Mouse (Mus musculus) cerebellum, postnatal 36 days (tissue): ENCODE measurements around the gene Ift20.
A peak's percentile ranks its signal among the peaks of the same experiment; 100 is the strongest.
"Not testable (repeated sequence)": the region's sequence is repeated elsewhere in the genome, so short reads cannot be mapped to it uniquely, and the experiment has no call there.

Experiments used
- DNase-seq, 2 experiments: peaks; one replicate each; pipeline ENCODE4 v3.0.0; 2021 to 2022; ENCODE audit warnings: mixed read lengths in 2 of 2

The Ift20 gene

GRCm38 (mm10) chr11:78523241-78523955 lies 12.8 kb upstream of the Ift20 start:
- DNase-seq: no peak

- DNase-seq: peak in 1 of 2 experiments; percentile 35
Observed at GRCm38 (mm10) chr11:78524838-78525237, 11.3 kb upstream of the Ift20 start.

DNA sequence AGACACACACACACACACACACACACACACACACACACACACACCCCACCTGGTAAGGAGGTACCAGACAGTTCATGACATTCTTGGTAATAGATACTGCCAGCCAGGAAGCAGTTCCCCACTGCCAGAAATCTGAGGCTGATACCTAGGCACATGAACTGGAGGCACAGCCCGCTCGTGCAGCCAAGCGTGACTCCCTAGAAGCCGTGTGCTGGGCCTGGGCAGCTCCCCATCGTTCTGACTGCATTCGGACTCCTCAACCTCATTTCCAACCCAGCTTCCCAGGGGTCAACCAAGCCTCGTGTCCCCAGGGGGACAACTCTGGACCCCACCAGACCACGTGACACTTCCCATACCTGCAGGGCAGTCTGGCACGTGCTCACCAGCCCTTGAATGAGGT lies 7.4 kb upstream of the Ift20 start:
- DNase-seq: no peak

DNA sequence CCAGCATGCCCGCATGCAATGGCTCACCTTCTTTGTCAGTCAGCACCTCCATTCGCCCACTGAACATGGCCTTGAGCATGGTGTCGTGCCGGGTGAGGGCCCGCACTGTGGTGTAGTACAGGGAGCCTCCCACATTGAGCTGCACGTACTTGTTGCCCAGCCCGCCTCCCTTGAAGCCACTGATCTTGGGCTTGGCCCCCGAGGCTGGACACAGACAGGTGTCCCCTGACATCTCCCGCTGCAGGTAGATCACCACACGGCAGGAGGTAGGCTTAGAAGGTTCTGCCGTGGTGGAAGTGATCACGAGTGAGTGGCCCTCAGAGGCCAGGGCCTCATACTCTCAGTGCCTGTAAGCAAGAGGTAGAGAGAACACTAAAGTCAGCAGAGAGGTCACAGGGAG lies 6.2 kb upstream of the Ift20 start:
- no peak for DNase-seq

- no peak for DNase-seq
Observed at GRCm38 (mm10) chr11:78531046-78531445, 5.1 kb upstream of the Ift20 start.

- not testable (repeated sequence) for DNase-seq
Observed at GRCm38 (mm10) chr11:78531515-78531914, 4.6 kb upstream of the Ift20 start.

- DNase-seq: no peak
Observed at GRCm38 (mm10) chr11:78534516-78534915, 1.6 kb upstream of the Ift20 start.

GRCm38 (mm10) chr11:78535376-78536079 lies 633 bp upstream of the Ift20 start:
- no peak for DNase-seq

DNA sequence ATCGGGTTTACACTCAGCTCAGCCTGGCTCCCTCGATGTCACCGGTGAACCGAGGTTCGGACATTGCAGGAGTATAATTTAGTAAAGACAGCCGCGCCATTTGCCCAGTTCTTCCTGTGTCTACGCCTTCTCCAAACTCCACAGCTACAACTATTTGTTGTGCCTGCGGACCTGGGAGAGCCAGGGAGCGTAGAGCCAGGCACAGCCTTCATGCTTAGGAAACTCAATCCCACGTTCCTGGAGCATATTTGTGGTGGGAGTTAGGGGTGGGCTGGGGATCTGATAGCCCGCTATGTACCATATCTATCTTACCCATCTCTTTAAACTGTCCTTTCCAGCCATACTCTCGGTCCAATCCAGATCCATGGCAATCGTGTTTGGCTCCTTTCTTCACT lies 526 bp downstream of the Ift20 start:
- DNase-seq: no peak

- DNase-seq: no peak
Observed at GRCm38 (mm10) chr11:78540358-78540757, 4.2 kb downstream of the Ift20 start.

GRCm38 (mm10) chr11:78544449-78545111 lies 8.4 kb downstream of the Ift20 start:
- no peak for DNase-seq

- DNase-seq: no peak
Observed at GRCm38 (mm10) chr11:78545181-78545580, 9.0 kb downstream of the Ift20 start.

DNA sequence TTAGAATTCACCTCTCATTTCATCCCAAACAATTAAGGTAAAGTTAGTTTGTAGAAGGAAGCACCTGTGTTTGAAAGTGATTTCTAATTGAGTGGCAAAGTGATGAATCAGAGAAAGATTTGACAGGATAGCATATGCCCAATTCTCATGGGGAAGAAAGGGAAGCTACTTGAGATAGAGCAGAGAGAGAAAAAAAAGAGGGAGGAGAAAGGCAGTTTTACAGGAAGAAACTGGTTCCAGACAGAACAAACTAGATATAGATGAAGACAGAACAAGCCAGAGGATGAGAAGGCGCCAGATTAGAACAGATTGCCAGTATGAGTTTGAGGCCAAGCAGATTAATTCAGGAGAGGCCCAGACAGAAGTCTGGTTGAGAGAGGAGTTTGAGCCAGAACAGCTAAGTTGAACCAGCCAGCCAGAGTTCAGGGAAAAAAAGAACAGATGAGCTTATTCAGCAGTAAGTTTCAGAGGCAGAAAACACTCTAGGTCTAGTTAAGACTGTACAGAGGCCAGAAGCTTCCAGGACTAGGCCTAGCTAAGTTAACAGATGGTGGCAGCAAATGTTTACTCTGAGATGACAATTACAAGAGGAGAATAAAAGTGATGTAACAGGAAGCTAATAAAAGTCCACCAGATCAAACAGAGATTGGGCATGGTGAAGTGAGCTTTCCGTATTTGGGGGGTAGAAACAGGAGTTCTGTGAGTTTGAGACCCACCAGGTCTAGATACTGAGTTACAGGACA lies 11.7 kb downstream of the Ift20 start:
- no peak for DNase-seq

DNA sequence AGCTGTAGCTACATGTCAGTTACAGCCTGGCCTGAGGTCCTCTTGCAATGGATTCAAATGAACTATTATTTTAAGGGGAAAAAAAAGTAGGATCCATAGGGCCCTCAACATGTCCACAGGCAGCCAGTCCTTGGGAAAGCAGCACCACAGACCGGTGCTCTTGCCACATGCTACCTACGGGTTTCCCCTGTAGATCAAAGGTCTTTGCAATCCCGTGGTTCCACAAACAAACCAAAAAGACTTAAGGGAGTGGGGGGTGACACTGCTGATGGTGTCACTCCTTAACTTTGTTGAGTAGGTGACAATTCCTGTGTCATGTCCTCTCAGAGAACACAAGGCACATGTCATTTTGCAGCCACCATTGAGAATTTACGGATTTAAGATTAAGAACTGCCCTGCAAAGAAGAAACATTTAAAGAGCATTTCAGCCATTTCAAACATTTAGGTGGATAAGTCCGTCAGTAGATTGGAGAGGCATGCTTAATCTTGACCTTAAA lies 13.4 kb downstream of the Ift20 start:
- DNase-seq: no peak

DNA sequence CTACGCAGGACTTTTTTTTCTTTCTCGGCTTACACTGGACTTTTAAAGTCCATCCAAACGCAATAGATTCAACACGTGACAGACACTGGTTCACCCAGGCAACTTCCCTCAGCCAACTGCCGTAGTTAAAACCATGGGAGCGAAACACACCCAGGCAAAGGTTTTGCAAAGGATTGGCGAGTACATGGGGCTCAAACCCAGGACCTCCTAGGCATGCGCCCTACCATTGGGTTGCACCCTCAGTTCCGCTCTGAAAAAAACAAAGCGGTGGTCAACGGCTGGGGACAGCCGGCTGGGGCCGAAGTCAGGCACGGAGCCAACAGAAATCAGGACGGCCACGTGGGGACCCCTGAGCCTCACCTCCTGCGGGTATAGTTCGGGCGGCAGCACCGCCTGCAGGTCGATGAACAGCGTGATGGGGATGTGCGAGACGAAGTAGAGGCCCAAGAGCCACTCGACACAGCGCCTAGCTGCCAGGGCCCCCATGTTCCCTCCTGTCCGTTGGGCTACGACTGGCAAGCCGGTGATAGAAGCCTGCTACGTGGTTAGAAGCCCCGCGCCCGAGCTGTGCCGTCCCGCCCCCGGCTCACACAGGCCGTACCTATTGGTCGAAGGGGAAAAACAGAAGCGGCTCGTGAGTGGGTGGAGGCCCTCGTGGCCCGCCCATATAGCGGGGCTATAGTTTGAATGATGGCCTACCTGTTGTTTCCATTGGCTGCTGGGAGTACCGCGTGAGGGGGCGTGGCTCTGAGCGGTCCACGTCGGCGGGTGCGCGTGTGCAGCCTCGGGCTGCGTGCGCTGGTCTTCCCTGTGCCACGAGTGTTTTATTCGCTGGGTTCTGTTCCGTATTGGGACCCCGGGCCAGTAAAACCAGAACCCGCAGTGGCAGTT lies 14.3 kb downstream of the Ift20 start, which contains the start of gene Tmem97:
Gene Tmem97 (minus strand): TSS at position 610 of the 891 bp plus-strand sequence.
- DNase-seq: peak; percentile 91 to 95

- DNase-seq: no peak
Observed at GRCm38 (mm10) chr11:78551059-78551398, 14.9 kb downstream of the Ift20 start.

DNA sequence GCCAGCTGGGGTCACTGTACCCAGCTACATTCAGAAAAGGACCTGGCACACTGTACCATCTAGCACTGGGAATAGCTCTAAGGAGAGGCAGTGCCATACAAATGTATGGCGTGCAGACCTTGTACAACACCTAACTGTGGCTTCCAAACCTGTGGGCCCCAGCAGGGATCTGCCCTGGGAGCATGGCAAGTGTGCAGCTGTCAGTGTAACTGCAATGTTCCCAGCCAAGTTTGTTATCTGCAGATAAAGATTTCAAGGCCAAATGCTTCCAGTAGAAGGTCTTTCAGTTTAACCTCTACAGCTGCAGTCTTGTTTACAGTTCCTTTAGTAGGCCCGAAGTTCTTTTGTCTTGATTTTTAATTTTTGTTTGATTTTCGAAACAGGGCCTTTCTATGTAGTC lies 19.5 kb downstream of the Ift20 start:
- no peak for DNase-seq

DNA sequence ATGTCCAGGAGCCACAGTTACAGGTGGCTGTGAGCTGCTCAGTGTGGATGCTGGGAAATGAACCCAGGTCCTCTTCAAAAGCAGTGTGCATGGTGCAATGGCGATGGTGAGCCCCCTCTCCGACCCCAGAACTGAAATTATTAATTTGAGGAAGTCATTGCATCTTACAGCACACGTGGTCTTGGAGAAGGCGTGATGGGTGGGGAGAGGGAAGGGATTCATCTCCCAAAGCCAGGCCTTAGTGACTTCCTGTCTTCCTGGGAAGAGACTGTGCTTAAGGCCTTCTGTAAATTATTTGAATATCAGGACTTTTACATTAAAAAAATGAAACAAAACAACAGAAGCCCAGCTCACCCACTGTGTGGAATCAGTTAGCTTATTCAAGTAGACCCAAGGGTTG lies 19.9 kb downstream of the Ift20 start:
- DNase-seq: no peak

GRCm38 (mm10) chr11:78557241-78557640 lies 21.1 kb downstream of the Ift20 start:
- no peak for DNase-seq

DNA sequence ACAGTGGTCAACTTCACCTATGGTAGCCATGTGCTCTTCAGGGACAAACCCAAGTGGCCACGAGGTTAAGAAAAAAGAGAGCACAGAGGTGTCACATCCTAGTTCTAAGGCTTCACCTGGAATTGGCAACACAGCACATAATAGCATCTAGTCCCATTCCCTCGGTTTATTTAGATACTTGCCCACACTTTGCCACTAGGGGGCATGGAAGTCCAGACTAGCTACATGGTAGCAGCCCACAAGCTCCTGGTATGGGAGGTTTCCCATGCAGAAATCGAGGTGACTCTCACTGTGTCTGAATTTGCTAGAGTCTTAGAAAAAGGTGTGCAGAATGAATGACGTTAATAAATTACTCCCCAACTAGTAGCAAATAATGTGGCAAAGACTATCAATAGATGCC lies 24.3 kb downstream of the Ift20 start:
- DNase-seq: peak; percentile 67 to 77

- DNase-seq: no peak
Observed at GRCm38 (mm10) chr11:78566775-78567174, 30.6 kb downstream of the Ift20 start.

- DNase-seq: no peak
Observed at GRCm38 (mm10) chr11:78567614-78568013, 31.5 kb downstream of the Ift20 start.
